Mouse (Mus musculus) telencephalon, adult 2 months (tissue): ENCODE measurements at regions not wholly inside any gene's neighbourhood (a gene's known extent, or its start where the extent isn't known, plus 50 kb on each side); places are given as distances from the start of the nearest gene placed in this dataset.
"Not testable (repeated sequence)": the region's sequence is repeated elsewhere in the genome, so short reads cannot be mapped to it uniquely, and the experiment has no call there.

Source experiments
- DNase-seq: peaks from one replicate; pipeline ENCODE4 v3.0.0-alpha.2; 2011; ENCODE audit warnings: low read depth, low spot score

DNA sequence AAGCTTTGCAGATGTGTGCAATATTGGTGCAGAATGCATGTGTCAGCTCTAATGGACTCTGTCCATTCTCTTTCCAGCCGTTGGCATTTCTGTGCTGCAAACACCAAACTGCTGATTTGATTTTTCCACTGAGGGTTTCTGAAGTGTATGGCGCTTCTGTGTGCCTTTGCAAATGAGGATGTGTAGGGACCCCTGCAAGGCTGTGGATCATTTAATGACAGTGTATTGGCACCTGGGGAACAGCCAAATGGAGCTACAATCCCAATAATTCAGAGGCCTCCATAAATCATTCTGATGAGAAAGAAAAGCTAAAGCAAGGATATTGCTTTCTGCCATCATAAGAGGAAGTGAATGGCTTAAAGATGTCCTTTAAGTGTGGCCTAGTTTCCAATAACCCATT is 305.9 kb upstream of the Pkdcc start:
- DNase-seq, result no peak

GRCm38 (mm10) chr17:82922986-82923385 is 292.1 kb upstream of the Pkdcc start:
- not testable (repeated sequence) for DNase-seq

DNA sequence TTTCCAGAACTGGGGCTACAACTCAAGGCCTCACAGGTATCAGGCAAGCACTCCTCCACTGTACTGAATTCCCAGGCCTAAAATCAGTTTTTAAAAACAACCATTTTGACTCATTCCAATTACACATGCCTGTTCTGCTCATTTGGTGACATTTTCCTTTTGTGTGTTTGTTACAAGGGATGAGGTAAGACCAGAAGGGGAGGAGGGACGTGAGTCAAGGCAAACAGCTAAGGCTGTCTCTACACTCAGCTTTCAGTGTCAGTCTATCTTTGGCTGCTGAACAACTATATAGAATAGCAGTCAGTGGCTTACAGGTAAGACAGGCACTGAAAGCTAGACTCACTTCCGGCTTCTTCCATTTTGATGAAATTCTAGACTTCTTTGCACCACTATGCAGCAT is 289.3 kb upstream of the Pkdcc start:
- no peak for DNase-seq

DNA sequence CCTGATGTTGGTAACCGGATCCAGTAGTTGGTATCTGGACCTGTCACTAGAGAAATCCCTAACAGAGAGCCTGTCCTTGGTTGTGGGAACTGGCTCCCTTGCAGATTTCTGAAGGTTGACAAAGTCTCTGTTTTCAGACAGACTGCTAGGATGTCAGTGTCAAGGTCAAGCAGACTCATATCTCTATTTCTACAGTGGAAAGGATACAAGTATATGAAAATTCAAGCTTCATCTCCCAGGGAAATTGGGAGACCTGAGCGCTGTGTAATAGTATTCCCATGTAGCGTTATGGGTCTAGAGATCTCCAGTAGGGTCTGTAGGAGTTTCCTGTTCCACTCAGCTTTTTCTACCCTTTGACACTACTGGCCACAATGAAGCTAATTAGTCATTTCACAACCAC is 287.4 kb upstream of the Pkdcc start:
- no peak for DNase-seq

DNA sequence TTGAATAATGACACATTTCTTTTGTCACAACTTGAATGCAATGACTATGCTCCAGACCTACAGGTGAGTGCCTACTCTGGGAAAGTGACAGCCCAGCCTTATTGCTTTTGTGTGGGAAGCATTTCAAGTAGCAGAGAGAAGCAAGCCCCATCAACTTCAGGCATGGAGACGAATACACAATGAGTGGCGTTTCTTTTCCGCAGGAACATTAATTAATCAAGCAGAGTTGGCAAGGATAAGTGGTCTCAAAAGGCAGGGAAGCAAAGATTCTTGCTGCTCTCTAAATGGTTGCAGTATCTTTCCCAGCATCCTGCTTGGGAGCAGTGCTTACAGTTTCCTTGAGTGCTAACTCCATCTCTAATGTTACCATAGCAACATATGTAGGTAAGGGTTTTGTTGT is 285.6 kb upstream of the Pkdcc start:
- no peak for DNase-seq

DNA sequence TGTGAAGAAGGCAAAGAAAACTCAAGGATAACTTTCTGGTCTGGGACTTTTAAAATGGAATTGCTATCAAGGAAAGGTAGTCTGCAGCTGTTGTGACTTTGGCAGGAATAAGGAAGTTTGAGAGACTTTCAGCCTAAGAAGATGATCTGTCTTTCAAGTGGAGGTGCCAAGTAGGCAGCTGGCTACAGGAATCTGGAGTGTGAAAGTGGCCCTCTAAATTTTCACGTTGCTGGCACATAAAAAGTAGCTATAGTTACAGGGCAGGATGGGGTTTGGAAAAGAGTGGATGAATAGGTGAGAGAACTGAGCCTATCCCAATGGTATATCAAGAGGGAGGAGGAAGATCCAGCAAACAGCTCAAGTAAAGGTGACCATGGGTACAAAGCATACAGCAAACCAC is 284.4 kb upstream of the Pkdcc start:
- DNase-seq, result no peak

DNA sequence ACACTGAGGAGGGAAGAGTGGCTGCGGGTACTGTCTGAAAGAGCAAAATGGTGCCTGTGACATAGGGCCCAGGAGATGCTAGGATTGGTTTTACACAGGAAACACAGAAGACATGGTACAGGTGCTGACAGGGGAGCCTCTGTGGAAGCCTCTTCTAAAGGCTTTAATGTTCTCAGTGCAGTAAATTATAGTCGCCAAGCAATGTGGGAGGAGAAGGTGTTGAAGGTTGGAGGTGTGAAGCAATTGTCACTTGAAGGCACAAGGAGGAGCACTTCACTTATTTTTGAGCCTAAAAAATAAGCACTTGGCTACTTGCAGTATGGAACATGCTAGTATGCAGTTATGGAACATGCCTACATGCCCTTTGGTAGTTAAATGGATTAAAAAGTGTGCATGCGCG is 283.6 kb upstream of the Pkdcc start:
- peak; percentile 61 for DNase-seq

- no peak for DNase-seq
Measured at GRCm38 (mm10) chr17:82936836-82937235, 278.3 kb upstream of the Pkdcc start.

GRCm38 (mm10) chr17:82946083-82946482 is 269.0 kb upstream of the Pkdcc start:
- DNase-seq, result no peak

DNA sequence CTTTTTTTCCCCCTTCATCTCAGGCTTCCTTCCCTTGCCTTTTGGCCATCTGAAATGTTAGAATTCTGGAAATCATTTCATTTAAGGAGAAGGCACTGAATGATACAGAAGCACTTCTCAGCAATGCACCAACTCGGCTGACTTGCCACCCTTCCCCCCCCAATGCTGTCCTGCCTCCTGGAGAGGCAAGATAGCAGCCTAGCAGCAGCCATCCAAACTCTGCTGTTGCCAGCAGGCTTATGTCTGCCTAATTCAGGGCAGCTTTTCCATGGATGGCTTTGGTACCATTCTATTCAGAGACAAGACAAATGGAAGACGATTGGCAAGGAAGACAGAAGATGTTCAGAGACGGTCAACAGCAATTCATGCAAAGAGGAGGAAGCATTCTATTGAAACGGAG is 265.3 kb upstream of the Pkdcc start:
- DNase-seq, result no peak

- DNase-seq, result no peak
Measured at GRCm38 (mm10) chr17:82950268-82950667, 264.8 kb upstream of the Pkdcc start.

- DNase-seq, result peak; percentile 40
Measured at GRCm38 (mm10) chr17:82957409-82957808, 257.7 kb upstream of the Pkdcc start.

GRCm38 (mm10) chr17:82963374-82963773 is 251.7 kb upstream of the Pkdcc start:
- DNase-seq, result peak; percentile 26

- no peak for DNase-seq
Measured at GRCm38 (mm10) chr17:82999710-83000109, 215.4 kb upstream of the Pkdcc start.

GRCm38 (mm10) chr17:83000411-83000810 is 214.7 kb upstream of the Pkdcc start:
- DNase-seq, result no peak

DNA sequence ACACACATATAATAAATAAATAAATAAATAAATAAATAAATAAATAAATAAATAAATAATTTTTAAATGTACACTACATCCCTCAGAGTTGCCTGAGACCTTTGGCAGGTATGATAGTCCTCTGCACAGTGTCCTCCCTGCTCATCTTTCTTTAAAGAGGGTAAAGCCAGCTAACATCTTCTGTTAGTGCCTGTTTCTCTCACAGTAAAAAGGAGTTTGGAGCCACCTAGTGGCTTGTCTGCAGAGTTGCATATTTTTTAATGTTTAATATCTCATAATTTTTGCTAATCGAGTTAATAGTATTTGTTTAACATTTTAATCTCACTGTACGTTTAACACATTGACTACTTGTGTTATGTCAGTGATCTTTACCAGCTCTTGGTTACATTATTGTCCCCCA is 213.5 kb upstream of the Pkdcc start:
- peak; percentile 27 for DNase-seq

GRCm38 (mm10) chr17:83010845-83011244 is 204.2 kb upstream of the Pkdcc start:
- no peak for DNase-seq

GRCm38 (mm10) chr17:83015656-83016055 is 199.4 kb upstream of the Pkdcc start:
- DNase-seq, result no peak

GRCm38 (mm10) chr17:83016936-83017335 is 198.2 kb upstream of the Pkdcc start:
- no peak for DNase-seq

GRCm38 (mm10) chr17:83019267-83019666 is 195.8 kb upstream of the Pkdcc start:
- no peak for DNase-seq

- no peak for DNase-seq
Measured at GRCm38 (mm10) chr17:83020576-83020975, 194.5 kb upstream of the Pkdcc start.

GRCm38 (mm10) chr17:83025340-83025816 is 189.7 kb upstream of the Pkdcc start:
- DNase-seq, result peak; percentile 64

GRCm38 (mm10) chr17:83034914-83035573 is 180.0 kb upstream of the Pkdcc start:
- no peak for DNase-seq

DNA sequence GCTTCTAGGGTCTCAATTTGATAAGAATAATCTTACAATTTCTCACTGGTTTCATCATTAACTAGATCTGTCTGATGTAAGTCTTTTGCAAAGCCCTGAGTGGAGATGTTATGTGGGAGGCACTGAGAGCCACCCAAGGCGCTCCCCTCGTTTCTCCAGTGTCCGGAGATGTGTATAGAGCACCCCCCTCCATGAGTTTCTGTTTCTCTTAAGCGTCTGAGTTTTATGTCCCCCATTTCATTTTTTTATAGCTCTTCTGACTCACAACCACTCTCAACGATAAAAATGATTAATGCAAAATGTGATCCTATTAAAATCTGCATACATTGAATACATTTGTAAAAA is 179.5 kb upstream of the Pkdcc start:
- DNase-seq, result no peak
